Mouse (Mus musculus) adrenal gland, postnatal 10 days (tissue): ENCODE results near the gene Abce1. TPM values are rescaled to one million over a fixed set of nuclear protein-coding genes. Genes with fewer than 3 reads are reported as not detected.
"Not testable (repeated sequence)": the region's sequence is repeated elsewhere in the genome, so short reads cannot be mapped to it uniquely, and the experiment has no call there.

Source experiments
- DNase-seq: peaks from one replicate; pipeline ENCODE4 v3.0.0; 2021; ENCODE audit warnings: mixed read lengths
- long read RNA-seq, 2 experiments: library from polyadenylated mRNA; stranded (forward); transcript quantifications; one replicate each; pipeline ENCODE4 v2.0.0; 2021
- total RNA-seq, 2 experiments: library from RNA; stranded (reverse); gene quantifications; 2 replicates each; pipeline ENCODE4 v1.2.3; 2021

Gene Abce1
- 10 to 100 TPM; 67.2 to 69.3 TPM for total RNA-seq
- long read RNA-seq, experiment 1, transcript Abce1-201 (18 exons, 3,793 nt), result major isoform, 21 of 38 reads
- long read RNA-seq, experiment 1, partial matches to known transcripts, result 13 of 38 reads
- long read RNA-seq, experiment 1, other reads (novel, unspliced or antisense), result 4 of 38 reads
- long read RNA-seq, experiment 2, transcript Abce1-201 (18 exons, 3,793 nt), result major isoform, 30 of 38 reads
- long read RNA-seq, experiment 2, partial matches to known transcripts, result 1 of 38 reads
- long read RNA-seq, experiment 2, other reads (novel, unspliced or antisense), result 7 of 38 reads

DNA sequence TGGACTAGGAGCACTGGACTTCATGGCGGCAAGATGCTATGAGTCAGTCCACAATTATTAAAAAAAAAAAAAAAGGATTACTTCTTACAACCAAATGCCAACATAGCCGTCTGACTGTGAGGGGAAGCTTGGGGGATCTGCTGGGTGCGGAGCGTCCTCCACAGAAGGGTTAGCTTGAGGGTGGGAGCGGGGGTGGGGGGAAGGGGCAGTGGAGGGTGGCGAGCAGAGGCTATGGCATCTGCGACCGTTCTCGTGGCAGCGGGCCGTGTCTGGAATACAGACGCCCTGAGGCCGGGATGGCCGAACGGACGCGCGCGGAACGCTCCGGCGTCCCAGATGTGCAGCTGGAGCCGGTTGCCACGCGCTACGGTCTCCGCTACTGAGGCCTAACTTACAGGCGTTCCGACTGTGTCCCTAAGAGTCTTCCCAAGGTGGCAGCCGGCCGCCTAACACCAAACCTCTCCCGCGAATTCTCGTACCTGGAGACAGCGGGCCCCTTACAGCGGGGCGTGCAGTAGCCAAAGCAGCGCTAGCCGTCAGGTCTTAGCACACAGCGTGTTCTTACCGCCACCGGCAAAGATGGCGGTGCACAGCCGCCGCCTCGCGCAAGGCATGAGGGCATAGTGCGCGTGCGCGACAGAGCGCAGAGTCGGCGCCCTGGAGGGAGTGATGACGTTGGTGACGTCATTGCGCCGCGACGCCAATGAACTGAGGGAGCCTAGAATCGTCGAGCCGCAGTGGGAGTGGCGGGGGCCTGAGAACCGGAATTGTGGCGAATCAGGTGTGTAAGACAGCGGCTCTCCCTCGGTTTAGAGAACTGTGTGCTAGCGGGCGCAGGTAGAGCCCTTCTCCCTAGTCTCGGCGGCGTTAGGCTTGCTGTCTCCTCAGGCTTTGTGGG, at the start of gene Abce1, which contains the start of gene Anapc10:
Abce1 (minus strand) TSS at position 677 of the 898 bp plus-strand sequence.
Anapc10 (plus strand) TSS at position 757 of the 898 bp plus-strand sequence.
- DNase-seq, result peak; percentile 99

DNA sequence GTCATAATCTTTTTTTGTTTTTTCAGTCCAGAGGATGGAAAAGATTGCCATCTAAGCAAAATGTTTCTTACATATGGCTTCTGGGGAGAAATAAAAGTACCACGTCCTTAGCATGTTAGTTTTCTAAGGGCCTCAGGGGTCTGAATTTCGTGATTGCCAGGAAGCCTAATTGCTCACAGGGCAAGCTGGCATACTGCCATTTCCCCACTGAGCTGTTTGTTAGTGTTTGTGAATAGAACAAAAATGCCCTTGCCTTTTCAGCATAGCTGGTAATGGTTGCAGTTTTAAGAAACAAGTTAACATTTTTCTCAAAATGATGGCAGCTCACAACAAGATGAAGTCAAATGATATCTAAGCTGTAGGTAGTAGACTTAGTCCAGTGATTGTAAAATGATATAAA, 38.8 kb upstream of the Abce1 start:
- no peak for DNase-seq

DNA sequence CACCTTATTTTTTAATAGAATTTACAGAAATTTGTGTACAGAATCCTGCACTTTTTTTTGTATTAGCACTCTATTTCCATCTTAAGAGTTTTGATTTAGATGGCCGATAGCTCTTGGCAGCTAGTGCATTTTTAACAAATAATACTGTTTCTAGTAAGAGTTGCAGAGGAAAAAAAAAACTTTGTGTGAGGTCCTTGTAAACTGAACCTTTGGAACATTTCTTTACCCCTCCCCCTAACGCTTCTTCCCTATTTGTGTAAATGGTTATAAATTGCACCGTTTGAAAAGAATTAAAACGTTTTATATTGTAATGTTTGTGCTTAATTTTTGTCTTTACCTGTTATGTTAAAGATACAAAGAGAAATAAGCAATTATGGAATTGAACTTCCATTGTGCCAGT, 37.1 kb upstream of the Abce1 start:
- DNase-seq, result no peak

DNA sequence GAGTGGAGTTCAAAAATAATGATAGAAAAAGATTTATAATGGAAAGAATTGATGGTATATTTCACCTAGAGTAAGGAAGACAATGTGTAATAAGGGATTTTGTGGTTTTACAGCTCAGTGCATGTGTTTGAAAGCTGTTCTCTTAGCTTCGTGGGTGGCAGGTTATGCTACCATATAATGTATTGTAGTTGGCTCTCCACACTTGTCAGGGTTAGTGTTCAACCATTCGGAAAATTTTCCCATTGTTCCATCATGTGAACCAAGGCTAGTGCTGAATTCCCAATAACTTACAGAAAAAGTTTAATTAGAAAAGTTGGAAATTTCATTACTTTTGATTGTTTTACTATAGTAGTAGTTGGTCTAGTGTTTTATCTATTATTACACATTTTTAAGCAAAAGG, 36.6 kb upstream of the Abce1 start:
- no peak for DNase-seq

DNA sequence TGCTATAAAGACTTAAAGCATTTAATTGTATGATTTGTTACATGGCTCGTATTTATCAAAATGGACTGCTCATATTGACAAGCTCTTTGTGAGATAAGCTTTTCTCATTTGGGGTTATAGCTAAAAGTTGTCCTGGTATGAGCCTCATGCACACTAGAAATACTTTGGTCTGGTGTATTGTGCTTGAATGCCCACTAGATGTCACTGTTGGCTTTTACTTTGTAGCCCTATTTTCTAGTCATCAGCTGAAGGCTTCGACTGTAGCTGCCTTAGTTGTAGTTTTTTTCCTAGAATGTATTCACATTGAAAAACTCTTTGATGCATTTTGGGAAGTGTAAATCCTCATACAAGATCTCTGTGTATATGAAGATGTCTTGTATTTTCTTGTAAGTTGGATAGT, 22.8 kb upstream of the Abce1 start:
- peak; percentile 48 for DNase-seq

DNA sequence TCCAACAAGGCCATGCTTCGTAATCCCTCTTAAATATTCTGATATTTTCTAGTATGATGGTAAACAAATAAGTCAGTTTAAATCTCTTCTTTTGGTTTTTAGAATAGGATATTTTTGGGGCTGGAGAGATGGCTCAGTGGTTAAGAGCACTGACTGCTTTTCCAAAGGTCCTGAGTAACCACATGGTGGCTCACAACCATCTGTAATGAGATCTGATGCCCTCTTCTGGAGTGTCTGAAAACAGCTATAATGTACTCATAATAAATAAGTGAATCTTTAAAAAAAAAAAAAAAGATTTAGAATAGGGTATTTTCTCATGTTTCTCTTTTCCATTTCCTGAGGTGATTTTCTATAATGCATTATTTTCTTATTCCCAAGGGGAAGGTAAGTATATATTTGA, 16.4 kb upstream of the Abce1 start:
- no peak for DNase-seq

DNA sequence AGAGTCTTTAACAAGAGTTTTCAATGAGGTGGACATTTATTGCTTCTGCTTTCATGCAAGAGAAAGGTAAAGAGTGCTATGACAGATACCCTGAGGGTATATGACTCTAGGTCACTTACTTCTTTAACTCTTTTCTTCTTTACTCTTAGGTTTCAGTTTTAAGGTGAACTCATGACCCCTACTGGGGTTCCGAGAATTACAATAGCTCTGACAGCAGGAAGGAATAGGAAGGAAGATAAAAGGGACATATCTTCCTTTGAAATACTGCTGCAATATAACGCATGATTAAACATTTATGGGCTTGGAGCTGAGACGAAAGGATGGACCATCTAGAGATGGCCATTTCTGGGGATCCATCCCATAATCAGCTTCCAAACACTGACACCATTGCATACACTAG, 13.0 kb upstream of the Abce1 start:
- DNase-seq, result no peak

DNA sequence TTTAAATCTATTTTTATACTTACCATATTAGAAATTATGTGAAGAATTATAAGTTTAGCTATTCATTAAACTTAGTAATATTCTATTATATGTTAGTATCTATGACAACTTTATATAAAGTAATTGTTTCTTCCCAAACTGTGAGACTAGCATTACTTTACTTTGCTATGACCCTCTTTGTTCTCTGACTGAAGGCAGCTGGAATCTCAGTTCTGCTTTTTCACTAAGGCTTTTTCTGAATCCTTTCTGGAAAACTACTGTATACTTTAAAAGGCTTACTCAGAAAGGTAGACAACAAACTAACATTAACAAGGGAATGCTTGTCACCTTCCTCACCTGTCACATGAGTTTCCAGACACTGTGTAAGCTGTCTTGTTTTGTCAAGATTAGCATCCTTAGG, 11.8 kb upstream of the Abce1 start:
- DNase-seq, result no peak

DNA sequence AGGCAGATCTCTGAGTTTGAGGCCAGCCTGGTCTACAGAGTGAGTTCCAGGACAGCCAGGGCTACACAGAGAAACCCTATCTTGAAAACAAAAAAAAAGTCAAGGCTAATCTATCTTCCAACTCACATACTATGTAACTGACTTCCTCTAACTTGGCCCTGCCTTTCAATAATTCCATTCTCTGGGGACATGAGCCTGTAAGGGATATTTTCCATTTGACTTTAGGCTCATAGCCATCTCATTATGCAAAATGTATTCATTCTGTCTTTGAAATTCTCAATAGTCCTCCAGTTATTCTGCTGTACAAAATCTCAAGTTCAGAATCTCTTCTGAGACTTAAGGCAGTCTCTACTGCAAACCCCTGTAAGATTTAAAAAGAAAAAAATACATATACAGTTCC, 10.0 kb upstream of the Abce1 start:
- DNase-seq, result no peak

DNA sequence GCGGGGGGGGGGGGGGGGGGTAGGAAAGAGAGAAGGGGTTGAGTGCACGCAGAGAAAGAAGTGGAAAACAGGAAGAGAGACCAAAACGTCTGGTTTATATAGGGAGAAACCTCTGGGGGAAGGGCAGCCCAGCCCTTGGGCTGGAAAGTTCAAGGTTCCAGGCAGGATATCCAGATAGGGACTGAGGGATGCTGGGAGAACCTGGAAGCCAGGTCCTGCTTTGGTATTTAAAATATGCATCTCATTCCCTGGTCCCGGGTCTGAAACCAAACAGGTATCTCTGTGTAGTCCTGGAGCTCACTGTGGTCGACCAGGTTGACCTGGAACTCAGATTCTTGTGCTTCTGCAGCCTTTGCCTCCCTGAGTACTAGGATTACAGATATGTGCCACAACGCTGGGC, 1.1 kb upstream of the Abce1 start:
- no peak for DNase-seq

DNA sequence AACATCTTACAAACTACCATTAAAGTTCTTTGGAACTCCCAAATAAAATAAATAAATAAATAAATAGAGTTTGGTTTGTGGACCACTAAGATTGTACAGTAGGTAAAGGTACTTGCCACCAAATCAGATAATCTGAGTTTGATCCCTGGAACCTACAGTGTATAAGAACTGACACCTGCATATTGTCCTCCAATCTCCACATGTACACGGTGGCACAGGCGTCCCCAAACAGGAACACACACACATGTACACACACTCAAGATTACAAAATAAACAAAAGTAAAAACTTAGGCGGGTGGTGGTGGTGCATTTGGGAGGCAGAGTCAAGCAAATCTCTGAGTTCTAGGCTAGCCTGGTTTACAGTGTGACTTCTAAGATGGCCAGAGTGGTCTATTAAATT, 4.9 kb downstream of the Abce1 start:
- DNase-seq, result no peak

DNA sequence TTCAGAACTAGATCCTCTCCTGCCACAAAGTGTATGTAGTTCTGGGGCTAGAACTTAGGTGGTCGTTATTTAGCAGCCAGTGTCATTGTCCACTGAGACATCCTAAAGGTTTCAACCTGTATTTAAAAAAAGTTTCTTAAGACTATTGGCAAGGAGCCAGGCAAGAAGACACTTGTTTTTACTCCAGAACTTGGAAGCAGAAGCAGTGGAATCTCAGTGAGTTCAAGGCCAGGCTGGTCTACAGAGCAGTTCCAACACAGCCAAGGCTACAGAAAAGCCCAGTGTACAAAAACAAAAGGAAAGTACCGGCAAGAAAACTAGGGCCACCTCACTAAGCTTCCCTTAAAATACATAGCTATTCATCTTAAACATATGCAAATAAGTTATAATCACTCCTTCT, 19.0 kb downstream of the Abce1 start:
- peak; percentile 26 for DNase-seq

DNA sequence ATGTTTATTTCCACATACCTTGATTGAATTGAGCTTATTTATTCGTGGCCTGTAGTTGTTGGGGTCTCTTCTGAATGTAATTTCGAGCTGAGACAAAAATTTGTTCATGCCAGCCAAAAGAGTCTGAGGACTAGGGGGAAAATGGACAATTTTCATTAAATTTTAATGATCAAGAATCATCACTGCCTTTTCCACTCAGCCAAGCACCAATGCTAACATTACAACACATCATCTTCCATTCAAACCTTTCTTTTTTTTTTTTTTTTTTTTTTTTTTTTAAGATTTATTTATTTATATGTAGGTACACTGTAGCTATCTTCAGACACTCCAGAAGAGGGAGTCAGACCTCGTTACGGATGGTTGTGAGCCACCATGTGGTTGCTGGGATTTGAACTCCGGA, 25.6 kb downstream of the Abce1 start:
- not testable (repeated sequence) for DNase-seq

DNA sequence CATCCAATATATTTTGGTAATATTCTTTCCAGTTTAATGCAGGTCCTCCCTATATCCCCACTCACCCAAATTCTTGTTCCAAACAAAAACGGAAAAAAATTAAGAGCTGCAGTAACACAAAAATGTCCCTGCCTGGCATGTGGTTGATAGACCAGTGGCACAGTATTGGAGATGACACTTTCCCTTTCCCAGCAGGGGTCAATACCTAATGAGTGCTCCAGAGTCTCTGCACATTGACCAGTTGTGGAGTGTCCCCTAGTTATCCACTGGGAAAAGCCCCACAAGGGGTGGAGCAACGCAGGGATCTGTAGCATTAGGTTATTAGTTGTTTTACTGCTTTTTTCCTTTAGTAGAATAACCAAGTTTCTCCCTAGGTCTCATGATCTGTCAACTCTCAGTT, 30.6 kb downstream of the Abce1 start:
- no peak for DNase-seq

DNA sequence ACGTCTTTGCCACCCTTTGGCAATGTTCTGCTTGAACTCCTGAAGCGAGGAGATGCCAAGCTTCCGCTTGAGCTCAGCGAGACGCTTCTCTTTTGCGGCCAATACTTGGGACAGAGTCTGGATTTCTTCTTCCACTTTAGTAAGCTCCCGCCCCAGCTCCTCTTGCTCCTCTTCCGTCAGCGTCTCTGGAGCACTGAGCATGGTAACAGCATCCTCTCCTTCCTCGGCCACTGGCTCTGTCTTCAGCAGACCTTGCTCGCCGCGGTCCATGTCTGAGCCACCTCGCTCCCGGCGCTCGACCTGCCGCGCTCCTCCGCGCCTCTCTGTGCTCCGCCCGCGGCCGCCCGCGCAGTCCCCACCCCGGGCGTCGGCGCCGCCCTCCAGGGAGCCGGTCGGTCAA, 31.0 kb downstream of the Abce1 start:
- DNase-seq, result peak; percentile 52

DNA sequence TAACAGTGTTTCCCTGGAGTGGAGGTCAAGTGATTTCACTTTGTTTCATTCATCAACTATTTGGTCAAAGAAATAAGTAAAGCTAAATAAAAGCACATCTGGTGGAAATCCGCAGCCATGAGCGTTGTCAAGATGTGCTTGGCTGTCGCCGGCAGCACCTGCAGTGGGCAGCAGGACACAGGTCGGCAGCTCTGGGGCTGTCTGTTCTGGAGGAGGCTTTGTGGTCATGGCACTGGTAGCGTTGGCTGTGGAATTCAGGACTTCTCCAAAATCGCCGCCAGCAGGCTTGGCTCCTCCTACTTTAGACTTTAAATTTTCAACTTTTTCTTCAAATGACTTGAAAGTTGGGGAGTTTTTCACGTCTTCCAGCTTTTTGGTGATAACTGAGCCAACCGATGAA, 31.5 kb downstream of the Abce1 start:
- not testable (repeated sequence) for DNase-seq

DNA sequence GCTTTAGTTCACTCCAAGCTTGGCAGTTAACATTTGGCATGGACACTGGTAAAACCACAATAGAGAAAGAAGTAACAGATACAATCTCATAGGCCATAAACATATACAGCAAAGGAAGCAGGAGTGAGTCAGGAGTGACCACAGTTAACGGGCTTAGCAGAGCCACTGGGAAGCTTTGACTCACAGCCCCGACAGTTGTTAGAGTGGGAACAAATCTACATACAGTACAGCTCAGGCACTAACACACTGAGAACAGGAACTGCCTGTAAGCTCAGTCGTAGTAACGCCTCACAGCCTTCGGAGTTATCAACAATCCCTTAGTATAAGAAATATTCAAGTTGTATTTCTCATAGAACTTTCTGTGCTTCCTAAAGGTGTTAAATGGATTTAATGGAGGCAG, 32.5 kb downstream of the Abce1 start:
- DNase-seq, result no peak

DNA sequence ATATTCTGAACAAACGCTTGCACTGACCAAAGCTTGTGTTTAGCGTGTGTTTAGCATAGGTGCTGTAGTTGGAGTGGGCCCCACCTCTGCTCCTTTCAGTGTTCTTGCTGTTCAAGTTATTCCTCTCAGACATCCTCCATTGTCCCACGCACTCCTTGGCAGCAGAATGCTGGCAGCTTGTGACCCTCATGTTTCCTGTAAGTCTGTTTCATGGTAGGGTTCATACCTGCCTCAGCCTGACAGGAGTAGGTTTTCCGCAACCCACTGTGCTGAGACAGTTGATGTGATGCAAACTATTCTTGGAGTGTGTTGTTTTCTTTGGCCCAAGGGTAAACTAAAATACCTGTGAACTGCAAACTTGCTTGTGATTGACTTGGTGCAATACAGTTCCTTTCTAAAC, 35.1 kb downstream of the Abce1 start:
- DNase-seq, result no peak

DNA sequence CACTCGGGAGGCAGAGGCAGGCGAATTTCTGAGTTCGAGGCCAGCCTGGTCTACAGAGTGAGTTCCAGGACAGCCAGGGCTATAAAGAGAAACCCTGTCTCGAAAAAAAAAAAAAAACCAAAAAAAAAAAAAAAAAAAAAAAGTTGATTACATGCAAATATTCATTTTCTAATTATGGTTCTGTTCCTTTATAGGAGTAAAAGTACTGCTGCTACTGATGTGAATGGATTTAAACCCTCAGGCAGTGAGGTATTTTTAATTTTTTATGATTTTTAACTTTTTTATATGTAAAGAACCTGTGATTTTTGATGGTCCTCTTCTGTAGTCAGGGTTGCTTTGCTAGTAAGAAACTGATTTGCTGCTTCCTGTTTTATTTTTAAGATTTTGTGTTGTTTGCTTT, 52.8 kb downstream of the Abce1 start:
- DNase-seq, result not testable (repeated sequence)

DNA sequence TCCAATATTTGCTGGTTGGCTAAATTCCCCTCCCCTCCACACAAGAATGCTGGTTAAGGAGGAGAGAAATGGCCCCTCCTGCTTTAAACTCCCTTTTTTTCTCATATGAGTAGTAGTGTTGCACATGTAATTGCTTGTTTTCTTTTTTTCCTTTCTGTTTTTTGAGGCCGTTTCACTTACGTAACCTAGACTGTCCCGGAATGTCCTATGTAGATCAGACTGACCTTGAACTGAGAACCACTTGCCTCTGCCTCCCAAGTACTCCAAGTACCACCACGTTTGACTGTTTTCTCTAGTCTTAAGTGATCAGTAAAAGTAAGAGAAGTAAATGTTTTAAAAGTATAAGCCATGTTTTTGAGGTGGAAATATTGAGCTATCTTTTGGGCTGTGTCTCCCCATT, 57.8 kb downstream of the Abce1 start:
- no peak for DNase-seq

DNA sequence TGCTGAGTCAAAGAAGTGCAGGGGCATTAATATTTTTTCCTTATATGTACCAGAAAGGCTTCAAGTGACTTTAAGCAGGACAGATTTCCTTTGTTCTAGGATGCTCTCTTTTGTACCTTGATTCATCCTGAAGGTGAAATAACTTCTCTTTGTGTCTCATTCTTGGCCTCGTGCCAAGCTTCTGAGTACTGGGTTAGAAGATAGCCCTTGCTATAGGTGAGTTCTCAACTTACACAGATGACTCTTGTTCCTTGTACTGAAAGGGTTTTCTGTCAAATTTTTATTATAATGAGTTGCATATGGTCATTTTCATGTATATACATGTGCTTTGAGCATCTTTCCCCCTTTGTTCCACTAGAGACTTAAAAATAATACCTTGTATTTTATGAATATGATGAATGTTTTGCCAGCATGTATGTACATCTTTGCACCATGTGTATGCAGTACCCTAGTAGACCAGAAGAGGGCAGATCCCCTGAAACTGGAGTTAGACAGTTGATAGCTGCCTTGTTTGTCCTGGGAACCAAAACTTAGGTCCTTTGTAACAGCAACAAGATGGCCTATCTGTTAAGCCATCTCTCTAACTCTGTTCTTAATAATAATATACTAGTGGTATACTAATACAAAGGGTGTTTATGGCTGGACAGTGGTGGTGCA, 61.3 kb downstream of the Abce1 start:
- peak; percentile 23 for DNase-seq

DNA sequence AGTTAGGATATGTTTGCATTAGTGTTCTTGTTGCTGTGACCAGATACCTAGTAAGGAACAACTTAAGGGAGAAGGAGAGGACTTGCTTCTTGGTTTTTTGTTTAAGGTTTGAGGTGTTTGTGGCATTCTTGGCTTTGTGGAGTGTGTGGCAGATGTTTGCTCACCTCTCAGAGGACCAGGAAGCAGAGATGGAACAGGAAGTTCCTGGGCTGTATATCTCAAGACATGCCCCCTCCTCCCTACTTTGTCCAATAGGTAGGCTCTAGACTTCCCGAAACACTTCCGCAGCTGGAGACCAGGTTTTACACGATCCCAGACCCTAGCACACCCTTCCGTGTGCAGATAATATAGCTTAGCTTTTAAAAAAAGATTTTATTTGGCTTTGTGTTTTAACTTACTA, 62.0 kb downstream of the Abce1 start:
- no peak for DNase-seq

DNA sequence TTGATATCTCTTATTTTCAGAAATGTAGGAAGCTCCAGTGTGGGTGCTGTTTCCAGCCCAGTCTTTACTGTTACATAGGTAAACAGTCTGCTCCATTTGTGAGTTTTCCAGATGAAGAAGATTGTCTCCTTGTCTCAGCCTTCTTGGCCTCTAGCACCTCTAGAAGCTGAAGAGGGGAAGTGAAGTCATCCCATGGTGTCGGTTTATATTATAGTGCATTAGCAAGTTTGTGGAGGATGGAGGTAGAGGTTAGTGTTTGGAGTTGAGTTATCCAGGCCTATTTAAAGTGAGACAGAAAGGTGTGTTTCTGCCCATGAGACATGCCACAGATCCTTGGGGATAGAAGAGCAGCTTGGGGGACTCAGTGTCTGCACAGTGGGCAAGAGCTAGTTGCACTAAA, 70.4 kb downstream of the Abce1 start:
- no peak for DNase-seq
